Mouse (Mus musculus): ENCODE results near the gene Klf13. TPM values are rescaled to one million over a fixed set of nuclear protein-coding genes. Genes with fewer than 3 reads are reported as not detected.

The Klf13 gene
- polyA plus RNA-seq, 1 experiment from 2014 or later: 18.8 TPM

- Histone ChIP-seq H3K27me3 (ENCODE audit: control insufficient read depth, insufficient read depth, low read length) (no peaks in the 10 kb centered on the region), H3K4me1 (ENCODE audit: control insufficient read depth, insufficient read depth, low read length) (no peaks in the 10 kb centered on the region), H3K9ac (ENCODE audit: low read depth, low read length) (no peak overlapping the region), H3K9me3 (replicated peaks; ENCODE audit: control insufficient read depth, low read length) (no peaks in the 10 kb centered on the region), H3K4me2 (no peak overlapping the region), H3K36me3 (ENCODE audit: control insufficient read depth, insufficient read depth, low read length) (no peaks in the 10 kb centered on the region), H3K4me3 (ENCODE audit: low read depth, low read length) (no peak overlapping the region), H3K27ac (ENCODE audit: low read depth, low read length) (no peak overlapping the region)
- WGBS (ENCODE audit: insufficient replicate concordance): 78% methylated on average over 3 of the region's 3 CpGs
- no peak for ATAC-seq (replicated peaks; ENCODE audit: insufficient number of reproducible peaks, low FRiP score, low TSS enrichment)
These were observed 31.2 kb upstream of the Klf13 start for GRCm38 (mm10) chr7:63969941-63970340.

GRCm38 (mm10) chr7:63965635-63966418 lies 27.1 kb upstream of the Klf13 start:
- Histone ChIP-seq H3K9me3 (replicated peaks; ENCODE audit: control insufficient read depth, low read length) (no peaks in the 10 kb centered on the region), H3K4me3 (ENCODE audit: low read depth, low read length) (no peak overlapping the region), H3K9ac (ENCODE audit: low read depth, low read length) (no peak overlapping the region), H3K4me1 (ENCODE audit: control insufficient read depth, insufficient read depth, low read length) (no peaks in the 10 kb centered on the region), H3K4me2 (no peak overlapping the region), H3K27me3 (ENCODE audit: control insufficient read depth, insufficient read depth, low read length) (no peaks in the 10 kb centered on the region), H3K36me3 (ENCODE audit: control insufficient read depth, insufficient read depth, low read length) (no peaks in the 10 kb centered on the region), H3K27ac (ENCODE audit: low read depth, low read length) (peak overlapping the region; percentile 41; the same call in 1 of the 2 replicates)
- ATAC-seq (replicated peaks; ENCODE audit: insufficient number of reproducible peaks, low FRiP score, low TSS enrichment): no peak
- 64% methylated on average over 5 of the region's 5 CpGs for WGBS (ENCODE audit: insufficient replicate concordance)

DNA sequence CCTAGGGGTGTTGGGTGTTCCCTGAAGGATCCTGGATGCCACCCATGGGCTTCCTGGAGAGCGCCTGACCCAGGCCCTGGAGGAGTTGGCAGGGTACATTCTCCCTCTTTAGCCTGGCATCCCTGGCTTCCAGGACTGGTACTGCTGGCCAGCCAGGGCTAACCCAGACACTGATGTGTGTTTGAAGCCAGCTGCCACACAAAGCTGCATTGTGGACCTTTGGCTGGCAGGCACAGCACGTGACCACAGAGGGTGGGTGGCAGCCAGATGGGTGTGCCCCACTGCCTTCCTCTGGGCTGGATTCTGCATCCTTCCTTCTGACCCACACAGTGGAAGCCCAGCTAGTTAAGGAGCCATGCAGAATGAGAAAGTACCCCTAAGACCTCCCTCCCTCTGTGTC lies 26.4 kb upstream of the Klf13 start:
- Histone ChIP-seq H3K4me2 (no peak overlapping the region), H3K9ac (ENCODE audit: low read depth, low read length) (no peak overlapping the region), H3K27ac (ENCODE audit: low read depth, low read length) (peak overlapping the region; percentile 41; the same call in 1 of the 2 replicates), H3K4me3 (ENCODE audit: low read depth, low read length) (no peak overlapping the region), H3K9me3 (replicated peaks; ENCODE audit: control insufficient read depth, low read length) (no peaks in the 10 kb centered on the region), H3K4me1 (ENCODE audit: control insufficient read depth, insufficient read depth, low read length) (no peaks in the 10 kb centered on the region), H3K27me3 (ENCODE audit: control insufficient read depth, insufficient read depth, low read length) (no peaks in the 10 kb centered on the region), H3K36me3 (ENCODE audit: control insufficient read depth, insufficient read depth, low read length) (no peaks in the 10 kb centered on the region)
- 72% methylated on average over 2 of the region's 2 CpGs for WGBS (ENCODE audit: insufficient replicate concordance)
- 0 out of 2 replicates have a peak, but pooled peaks have one; percentile 35 for ATAC-seq (replicated peaks; ENCODE audit: insufficient number of reproducible peaks, low FRiP score, low TSS enrichment)

- Histone ChIP-seq H3K9me3 (replicated peaks; ENCODE audit: control insufficient read depth, low read length) (no peaks in the 10 kb centered on the region), H3K4me1 (ENCODE audit: control insufficient read depth, insufficient read depth, low read length) (no peaks in the 10 kb centered on the region), H3K4me2 (no peak overlapping the region), H3K9ac (ENCODE audit: low read depth, low read length) (no peak overlapping the region), H3K36me3 (ENCODE audit: control insufficient read depth, insufficient read depth, low read length) (no peaks in the 10 kb centered on the region), H3K27ac (ENCODE audit: low read depth, low read length) (no peak overlapping the region), H3K27me3 (ENCODE audit: control insufficient read depth, insufficient read depth, low read length) (no peaks in the 10 kb centered on the region), H3K4me3 (ENCODE audit: low read depth, low read length) (no peak overlapping the region)
- 76% methylated on average over 6 of the region's 6 CpGs for WGBS (ENCODE audit: insufficient replicate concordance)
- no peak for ATAC-seq (replicated peaks; ENCODE audit: insufficient number of reproducible peaks, low FRiP score, low TSS enrichment)
These were observed 25.4 kb upstream of the Klf13 start for GRCm38 (mm10) chr7:63964121-63964520.

- Histone ChIP-seq H3K36me3 (ENCODE audit: control insufficient read depth, insufficient read depth, low read length) (no peaks in the 10 kb centered on the region), H3K27me3 (ENCODE audit: control insufficient read depth, insufficient read depth, low read length) (no peaks in the 10 kb centered on the region), H3K4me2 (no peak overlapping the region), H3K27ac (ENCODE audit: low read depth, low read length) (no peak overlapping the region), H3K9me3 (replicated peaks; ENCODE audit: control insufficient read depth, low read length) (no peaks in the 10 kb centered on the region), H3K4me1 (ENCODE audit: control insufficient read depth, insufficient read depth, low read length) (no peaks in the 10 kb centered on the region), H3K9ac (ENCODE audit: low read depth, low read length) (no peak overlapping the region), H3K4me3 (ENCODE audit: low read depth, low read length) (no peak overlapping the region)
- ATAC-seq (replicated peaks; ENCODE audit: insufficient number of reproducible peaks, low FRiP score, low TSS enrichment): no peak
- 69% methylated on average over 5 of the region's 5 CpGs for WGBS (ENCODE audit: insufficient replicate concordance)
These were observed 24.9 kb upstream of the Klf13 start for GRCm38 (mm10) chr7:63963632-63964031.

GRCm38 (mm10) chr7:63957872-63958640 lies 19.3 kb upstream of the Klf13 start:
- H3K4me2 ChIP-seq: no peak overlapping the region
- WGBS (ENCODE audit: insufficient replicate concordance): 87% methylated on average over 12 of the region's 12 CpGs
- no peaks in the 10 kb centered on the region for H3K36me3 ChIP-seq (ENCODE audit: control insufficient read depth, insufficient read depth, low read length)
- no peaks in the 10 kb centered on the region for H3K9me3 ChIP-seq (replicated peaks; ENCODE audit: control insufficient read depth, low read length)
- no peaks in the 10 kb centered on the region for H3K4me1 ChIP-seq (ENCODE audit: control insufficient read depth, insufficient read depth, low read length)
- H3K9ac ChIP-seq (ENCODE audit: low read depth, low read length): no peak overlapping the region
- no peak overlapping the region for H3K27ac ChIP-seq (ENCODE audit: low read depth, low read length)
- no peak overlapping the region for H3K4me3 ChIP-seq (ENCODE audit: low read depth, low read length)
- no peak for ATAC-seq (replicated peaks; ENCODE audit: insufficient number of reproducible peaks, low FRiP score, low TSS enrichment)
- H3K27me3 ChIP-seq (ENCODE audit: control insufficient read depth, insufficient read depth, low read length): 0 out of 2 replicates have a peak, but pooled peaks cover 6% of the 10 kb centered on the region

GRCm38 (mm10) chr7:63956981-63957713 lies 18.4 kb upstream of the Klf13 start:
- WGBS (ENCODE audit: insufficient replicate concordance): 24% methylated on average over 16 of the region's 16 CpGs
- no peak overlapping the region for H3K9ac ChIP-seq (ENCODE audit: low read depth, low read length)
- no peaks in the 10 kb centered on the region; the same call in 1 of the 2 replicates for H3K4me1 ChIP-seq (ENCODE audit: control insufficient read depth, insufficient read depth, low read length)
- H3K4me2 ChIP-seq: no peak overlapping the region
- ATAC-seq (replicated peaks; ENCODE audit: insufficient number of reproducible peaks, low FRiP score, low TSS enrichment): no peak
- H3K4me3 ChIP-seq (ENCODE audit: low read depth, low read length): no peak overlapping the region
- no peaks in the 10 kb centered on the region for H3K9me3 ChIP-seq (replicated peaks; ENCODE audit: control insufficient read depth, low read length)
- 0 out of 2 replicates have a peak, but pooled peaks cover 6% of the 10 kb centered on the region for H3K27me3 ChIP-seq (ENCODE audit: control insufficient read depth, insufficient read depth, low read length)
- H3K36me3 ChIP-seq (ENCODE audit: control insufficient read depth, insufficient read depth, low read length): no peaks in the 10 kb centered on the region
- H3K27ac ChIP-seq (ENCODE audit: low read depth, low read length): no peak overlapping the region

DNA sequence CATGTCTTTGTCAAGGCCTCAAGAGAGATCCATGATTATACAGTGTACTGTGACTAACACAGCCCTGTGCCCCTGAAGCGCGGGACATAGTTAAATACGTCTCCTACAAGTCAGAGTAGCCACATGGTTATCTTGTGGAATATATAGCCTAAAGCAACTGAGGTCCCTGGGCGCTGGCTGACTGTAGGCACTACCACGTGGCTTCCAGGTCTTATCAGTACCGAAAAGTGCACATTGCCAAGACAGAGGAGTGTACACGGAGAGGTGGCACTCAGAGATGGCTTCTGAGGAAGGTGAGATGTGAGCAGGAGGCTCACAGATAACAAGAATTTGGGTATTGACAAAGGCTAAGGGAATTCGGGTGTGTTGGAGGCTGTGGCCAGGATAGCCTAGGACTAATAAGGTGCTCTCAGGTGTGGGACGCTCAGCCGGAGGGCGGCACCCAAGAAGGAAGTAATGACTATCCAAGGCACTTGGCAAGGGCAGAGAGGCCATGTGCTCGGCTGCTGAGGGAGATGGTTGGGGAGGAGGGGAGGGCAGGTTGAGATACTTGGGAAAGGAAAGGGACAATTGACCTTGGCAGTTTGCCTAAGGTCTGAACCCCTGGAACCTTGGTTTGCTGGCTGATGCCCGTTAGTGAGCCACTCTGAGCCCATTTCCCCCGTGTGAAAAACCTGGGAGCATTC lies 17.6 kb upstream of the Klf13 start:
- Histone ChIP-seq H3K27me3 (ENCODE audit: control insufficient read depth, insufficient read depth, low read length) (0 out of 2 replicates have a peak, but pooled peaks cover 6% of the 10 kb centered on the region), H3K4me2 (no peak overlapping the region), H3K9ac (ENCODE audit: low read depth, low read length) (no peak overlapping the region), H3K9me3 (replicated peaks; ENCODE audit: control insufficient read depth, low read length) (no peaks in the 10 kb centered on the region), H3K4me3 (ENCODE audit: low read depth, low read length) (no peak overlapping the region), H3K4me1 (ENCODE audit: control insufficient read depth, insufficient read depth, low read length) (no peaks in the 10 kb centered on the region; the same call in 1 of the 2 replicates), H3K27ac (ENCODE audit: low read depth, low read length) (no peak overlapping the region), H3K36me3 (ENCODE audit: control insufficient read depth, insufficient read depth, low read length) (no peaks in the 10 kb centered on the region)
- ATAC-seq (replicated peaks; ENCODE audit: insufficient number of reproducible peaks, low FRiP score, low TSS enrichment): no peak
- 69% methylated on average over 14 of the region's 14 CpGs for WGBS (ENCODE audit: insufficient replicate concordance)

All from heart, embryonic 11.5 days (tissue).